Mouse (Mus musculus) cerebellum, postnatal 25 days (tissue): Measurements from ENCODE around the gene Klhl23.

Experiments
- DNase-seq, 2 experiments: peaks; one replicate each; pipeline ENCODE4 v3.0.0; 2021; ENCODE audit warnings: mixed read lengths in 2 of 2

The Klhl23 gene

GRCm38 (mm10) chr2:69830116-69830515 is 8.4 kb downstream of the Klhl23 start:
- no peak for DNase-seq

- DNase-seq: no peak
These were observed 15.7 kb downstream of the Klhl23 start for GRCm38 (mm10) chr2:69837244-69837967.

GRCm38 (mm10) chr2:69837996-69838395 is 16.3 kb downstream of the Klhl23 start:
- DNase-seq: no peak

GRCm38 (mm10) chr2:69838707-69839106 is 17.0 kb downstream of the Klhl23 start:
- no peak for DNase-seq

GRCm38 (mm10) chr2:69840261-69840660 is 18.5 kb downstream of the Klhl23 start:
- DNase-seq: peak; percentile 48 to 64

GRCm38 (mm10) chr2:69849215-69849614 is 27.5 kb downstream of the Klhl23 start:
- DNase-seq: no peak

GRCm38 (mm10) chr2:69851427-69852058 is 29.8 kb downstream of the Klhl23 start:
- no peak for DNase-seq

- no peak for DNase-seq
These were observed 34.6 kb downstream of the Klhl23 start for GRCm38 (mm10) chr2:69856392-69856791.

- DNase-seq: no peak
These were observed 36.1 kb downstream of the Klhl23 start for GRCm38 (mm10) chr2:69857882-69858281.

- peak; percentile 47 to 53 for DNase-seq
These were observed 39.3 kb downstream of the Klhl23 start for GRCm38 (mm10) chr2:69860972-69861452.

- DNase-seq: peak; percentile 93 to 97
These were observed 39.8 kb downstream of the Klhl23 start, which contains the start of gene Ssb for GRCm38 (mm10) chr2:69861485-69862091. Gene Ssb (plus strand): TSS chr2:69861562.

- DNase-seq: no peak
These were observed 40.4 kb downstream of the Klhl23 start for GRCm38 (mm10) chr2:69862117-69862657.

- DNase-seq: no peak
These were observed 62.2 kb downstream of the Klhl23 start for GRCm38 (mm10) chr2:69883990-69884391.

GRCm38 (mm10) chr2:69884581-69884980 is 62.8 kb downstream of the Klhl23 start:
- DNase-seq: no peak

GRCm38 (mm10) chr2:69885050-69885449 is 63.3 kb downstream of the Klhl23 start:
- DNase-seq: no peak

GRCm38 (mm10) chr2:69885451-69886305 is 63.9 kb downstream of the Klhl23 start, which contains the start of gene Mettl5:
Gene Mettl5 (minus strand): TSS chr2:69885615.
- peak; percentile 89 to 93 for DNase-seq
